Comparison of ENCODE assay signal across 9 mouse cellular contexts in genomic region chr15:103250195-103250740, GRCm38 (mm10). TPM values are rescaled to one million over a fixed set of nuclear protein-coding genes. Genes with fewer than 3 reads are reported as not detected.
DNase-seq lines count a peak whose midpoint lies in the region; ATAC-seq and TF ChIP-seq lines count a peak whose summit lies in the region.
"Had no signal": no experiment of that assay in that cellular context is flagged by ENCODE, and none has a peak within 500 bp of the region (broad histone marks: within the 10 kb centered on the region; RNA-seq: fewer than 3 reads in every experiment).

No protein-coding gene starts in this region.

- H3K27ac ChIP-seq in embryonic facial prominence, embryonic 12.5 days: peak overlapping the region; percentile 61; the same call in 1 of the 2 replicates
- H3K27ac ChIP-seq in limb, embryonic 12.5 days: peak overlapping the region; percentile 66
- no peak overlapping the region for H3K27ac ChIP-seq in midbrain, postnatal 0 days (ENCODE audit: low read depth, low read length)
- H3K27ac ChIP-seq: lung, embryonic 15.5 days had no signal

- peaks cover 12% of the 10 kb centered on the region for H3K4me1 ChIP-seq in embryonic facial prominence, embryonic 12.5 days
- peaks cover 17% of the 10 kb centered on the region for H3K4me1 ChIP-seq in limb, embryonic 12.5 days (replicated peaks)
- no peaks in the 10 kb centered on the region for H3K4me1 ChIP-seq in midbrain, postnatal 0 days (ENCODE audit: insufficient read depth, low read length)

- DNase-seq in frontal cortex, postnatal 36 days (ENCODE audit: low spot score in 2 of 2): peak; percentile 33 to 40
- DNase-seq in frontal cortex, postnatal 14 days (ENCODE audit: low spot score in 2 of 2): no peak
- peak; percentile 48 for DNase-seq in T-cell, adult 2 months (ENCODE audit: low spot score)
- peak; percentile 75 to 84 for DNase-seq in heart, postnatal 36 days
- no peak for DNase-seq in midbrain, postnatal 0 days (ENCODE audit: low spot score)
- DNase-seq in thymus, adult 18-20 months: peak; percentile 47 to 57

- no peak for ATAC-seq in embryonic facial prominence, embryonic 12.5 days (ENCODE audit: insufficient number of reproducible peaks, insufficient read depth, low FRiP score, low TSS enrichment)
- ATAC-seq in limb, embryonic 12.5 days (ENCODE audit: insufficient number of reproducible peaks, insufficient read depth, low FRiP score, low TSS enrichment, low read depth): no peak; the same call in 1 of the 2 replicates
- ATAC-seq in midbrain, postnatal 0 days (ENCODE audit: low FRiP score): no peak

- WGBS in embryonic facial prominence, embryonic 12.5 days: 21% methylated on average over 2 of the region's 2 CpGs
- WGBS in limb, embryonic 12.5 days: 38% methylated on average over 2 of the region's 2 CpGs
- WGBS in midbrain, postnatal 0 days: 37% methylated on average over 2 of the region's 2 CpGs

- H3K36me3 ChIP-seq in embryonic facial prominence, embryonic 12.5 days: peaks cover 39% of the 10 kb centered on the region
- peaks cover 43% of the 10 kb centered on the region for H3K36me3 ChIP-seq in limb, embryonic 12.5 days
- H3K36me3 ChIP-seq in midbrain, postnatal 0 days (ENCODE audit: insufficient read depth, low read length): peaks cover 35% of the 10 kb centered on the region

- no peaks in the 10 kb centered on the region for H3K9me3 ChIP-seq in embryonic facial prominence, embryonic 12.5 days
- no peaks in the 10 kb centered on the region for H3K9me3 ChIP-seq in limb, embryonic 12.5 days
- H3K9me3 ChIP-seq in midbrain, postnatal 0 days (ENCODE audit: low read length): no peaks in the 10 kb centered on the region
- H3K9me3 ChIP-seq: lung, embryonic 15.5 days had no signal

- no peak overlapping the region for H3K9ac ChIP-seq in embryonic facial prominence, embryonic 12.5 days
- H3K9ac ChIP-seq in limb, embryonic 12.5 days (replicated peaks): no peak overlapping the region
- H3K9ac ChIP-seq in midbrain, postnatal 0 days (replicated peaks; ENCODE audit: low read length, poor library complexity, severe bottlenecking): no peak overlapping the region
- H3K9ac ChIP-seq: lung, embryonic 15.5 days had no signal

- intact Hi-C loops in heart, postnatal 36 days (cut with DNase I): loop anchor here (2.0 kb wide), 1 partner anchor 57 kb away; no protein-coding TSS in a partner anchor

- peak; percentile 77 for TF ChIP-seq CTCF in midbrain, postnatal 0 days (IDR thresholded peaks at IDR 0.05)

- H3K27me3 ChIP-seq in embryonic facial prominence, embryonic 12.5 days: no peaks in the 10 kb centered on the region
- H3K27me3 ChIP-seq in limb, embryonic 12.5 days: peaks cover 9% of the 10 kb centered on the region; the same call in 1 of the 2 replicates
- H3K27me3 ChIP-seq in midbrain, postnatal 0 days (ENCODE audit: insufficient read depth, low read length): no peaks in the 10 kb centered on the region
- H3K27me3 ChIP-seq: lung, embryonic 15.5 days had no signal

- no peak overlapping the region for H3K4me2 ChIP-seq in embryonic facial prominence, embryonic 12.5 days (replicated peaks)
- no peak overlapping the region for H3K4me2 ChIP-seq in limb, embryonic 12.5 days
- no peak overlapping the region for H3K4me2 ChIP-seq in midbrain, postnatal 0 days (ENCODE audit: low read depth, low read length, poor library complexity, severe bottlenecking)
- H3K4me2 ChIP-seq: lung, embryonic 15.5 days had no signal

- no peak overlapping the region for H3K4me3 ChIP-seq in embryonic facial prominence, embryonic 12.5 days
- H3K4me3 ChIP-seq in limb, embryonic 12.5 days (replicated peaks): no peak overlapping the region
- no peak overlapping the region for H3K4me3 ChIP-seq in midbrain, postnatal 0 days (ENCODE audit: low read depth, low read length)
- H3K4me3 ChIP-seq: lung, embryonic 15.5 days had no signal

RNA-seq across cellular contexts. Expression of gene Nfe2, which starts 7.9 kb away (rescaled TPM):
- 4.9 and 5.2 TPM in 2 replicates for polyA plus RNA-seq in embryonic facial prominence, embryonic 12.5 days (2016; fragmentation: Nextera tagmentation; extraction: Ambion mirVana)
- under 1 TPM; 0.67 to 0.73 TPM for total RNA-seq in heart, postnatal 36 days (2021)
- polyA plus RNA-seq in limb, embryonic 12.5 days (2016; fragmentation: Nextera tagmentation; extraction: Ambion mirVana): 4.6 and 4.7 TPM in 2 replicates
- 0.99 and 3.2 TPM in 2 replicates for total RNA-seq in midbrain, postnatal 0 days (2014; rRNA removed)
- polyA plus RNA-seq in midbrain, postnatal 0 days (2015; fragmentation: Nextera tagmentation; extraction: Ambion mirVana): 0.26 and 0.32 TPM in 2 replicates

RNA-seq across cellular contexts. Expression of gene Hnrnpa1, which starts 10.0 kb away (rescaled TPM):
- 1,204 and 1,244 TPM in 2 replicates for polyA plus RNA-seq in embryonic facial prominence, embryonic 12.5 days (2016; fragmentation: Nextera tagmentation; extraction: Ambion mirVana)
- 100 to 1,000 TPM; 140 to 154 TPM for total RNA-seq in heart, postnatal 36 days (2021)
- polyA plus RNA-seq in limb, embryonic 12.5 days (2016; fragmentation: Nextera tagmentation; extraction: Ambion mirVana): 1,378 and 1,438 TPM in 2 replicates
- total RNA-seq in midbrain, postnatal 0 days (2014; rRNA removed): 142 and 190 TPM in 2 replicates
- polyA plus RNA-seq in midbrain, postnatal 0 days (2015; fragmentation: Nextera tagmentation; extraction: Ambion mirVana): 540 and 609 TPM in 2 replicates

RNA-seq across cellular contexts. Expression of gene Cbx5, which starts 10.7 kb away (rescaled TPM):
- polyA plus RNA-seq in embryonic facial prominence, embryonic 12.5 days (2016; fragmentation: Nextera tagmentation; extraction: Ambion mirVana): 173 and 176 TPM in 2 replicates
- 10 to 100 TPM; 54.2 to 58.7 TPM for total RNA-seq in heart, postnatal 36 days (2021)
- 201 and 206 TPM in 2 replicates for polyA plus RNA-seq in limb, embryonic 12.5 days (2016; fragmentation: Nextera tagmentation; extraction: Ambion mirVana)
- total RNA-seq in midbrain, postnatal 0 days (2014; rRNA removed): 190 and 229 TPM in 2 replicates
- 101 and 106 TPM in 2 replicates for polyA plus RNA-seq in midbrain, postnatal 0 days (2015; fragmentation: Nextera tagmentation; extraction: Ambion mirVana)

RNA-seq across cellular contexts. Expression of gene Copz1, which starts 22.2 kb away (rescaled TPM):
- polyA plus RNA-seq in embryonic facial prominence, embryonic 12.5 days (2016; fragmentation: Nextera tagmentation; extraction: Ambion mirVana): 257 and 268 TPM in 2 replicates
- 10 to 100 TPM; 56.6 to 56.9 TPM for total RNA-seq in heart, postnatal 36 days (2021)
- 252 and 259 TPM in 2 replicates for polyA plus RNA-seq in limb, embryonic 12.5 days (2016; fragmentation: Nextera tagmentation; extraction: Ambion mirVana)
- total RNA-seq in midbrain, postnatal 0 days (2014; rRNA removed): 127 and 151 TPM in 2 replicates
- 178 and 184 TPM in 2 replicates for polyA plus RNA-seq in midbrain, postnatal 0 days (2015; fragmentation: Nextera tagmentation; extraction: Ambion mirVana)

Comparison
In these comparisons a context has a peak if more than half of its experiments do, and no peak if none do; other contexts are left out.
1. DNase-seq: peak in frontal cortex, postnatal 36 days (2 of 2), T-cell, adult 2 months (single experiment), heart, postnatal 36 days (2 of 2) and thymus, adult 18-20 months (2 of 2); none in frontal cortex, postnatal 14 days (0 of 2) and midbrain, postnatal 0 days (single experiment).